Mouse (Mus musculus): ENCODE data around the gene Wdr4. TPM values are rescaled to one million over a fixed set of nuclear protein-coding genes. Genes with fewer than 3 reads are reported as not detected.

The Wdr4 gene
- 44.1 and 56.1 TPM in 2 replicates for polyA plus RNA-seq (2012)

DNA sequence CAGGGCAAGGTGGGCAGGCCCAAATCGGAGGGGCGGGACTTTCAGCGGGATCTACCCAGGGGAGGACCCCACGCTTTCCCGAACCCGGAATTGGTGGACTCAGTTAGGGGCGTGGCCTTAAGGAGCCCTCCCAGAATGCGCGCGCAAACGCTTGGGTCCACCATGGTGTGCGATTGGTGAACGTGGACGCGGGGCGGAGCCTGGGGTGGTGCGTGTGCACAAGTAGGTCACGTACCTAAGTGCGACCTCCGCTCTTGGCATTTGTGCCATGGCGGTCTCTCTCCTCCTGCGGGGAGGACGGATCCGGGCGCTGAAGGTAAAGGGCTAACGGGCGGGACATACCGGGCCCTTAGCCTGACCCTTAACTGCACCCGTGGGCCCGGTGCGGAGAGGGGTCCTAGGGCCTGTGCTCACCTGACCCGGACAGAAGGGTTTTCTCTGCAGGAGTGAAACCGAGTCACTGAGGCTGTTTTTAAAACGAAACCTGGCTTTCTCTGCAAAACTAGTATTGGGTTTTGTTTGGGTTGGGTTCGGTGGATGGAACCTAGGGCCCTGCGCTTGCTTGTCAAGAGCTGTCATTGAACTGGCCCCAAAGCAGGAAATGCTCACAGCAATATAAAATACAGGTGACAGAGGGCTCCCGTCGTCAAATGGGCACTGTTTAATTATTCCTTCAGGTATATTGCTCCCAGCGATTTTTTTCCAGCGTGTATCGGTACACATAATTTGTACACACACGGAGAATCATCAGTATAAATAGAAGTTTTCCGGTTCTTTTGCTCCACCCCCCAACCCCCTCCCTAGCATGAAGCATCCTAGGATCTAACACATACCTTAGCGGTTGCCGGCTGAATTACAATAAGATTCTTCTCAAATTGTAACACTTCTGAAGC, at the start of gene Wdr4, which contains the start of gene Ndufv3:
Gene Wdr4, minus strand, starts transcription at position 35 of the 893 bp plus-strand sequence.
Gene Ndufv3, plus strand, starts transcription at position 170 of the 893 bp plus-strand sequence.
- no peak for TF ChIP-seq GATA1 (IDR thresholded peaks at IDR 0.05; ENCODE audit: low read length)

- TF ChIP-seq GATA1 (IDR thresholded peaks at IDR 0.05; ENCODE audit: low read length), result no peak
Observed at GRCm38 (mm10) chr17:31566276-31566675, 46.5 kb upstream of the Wdr4 start.

DNA sequence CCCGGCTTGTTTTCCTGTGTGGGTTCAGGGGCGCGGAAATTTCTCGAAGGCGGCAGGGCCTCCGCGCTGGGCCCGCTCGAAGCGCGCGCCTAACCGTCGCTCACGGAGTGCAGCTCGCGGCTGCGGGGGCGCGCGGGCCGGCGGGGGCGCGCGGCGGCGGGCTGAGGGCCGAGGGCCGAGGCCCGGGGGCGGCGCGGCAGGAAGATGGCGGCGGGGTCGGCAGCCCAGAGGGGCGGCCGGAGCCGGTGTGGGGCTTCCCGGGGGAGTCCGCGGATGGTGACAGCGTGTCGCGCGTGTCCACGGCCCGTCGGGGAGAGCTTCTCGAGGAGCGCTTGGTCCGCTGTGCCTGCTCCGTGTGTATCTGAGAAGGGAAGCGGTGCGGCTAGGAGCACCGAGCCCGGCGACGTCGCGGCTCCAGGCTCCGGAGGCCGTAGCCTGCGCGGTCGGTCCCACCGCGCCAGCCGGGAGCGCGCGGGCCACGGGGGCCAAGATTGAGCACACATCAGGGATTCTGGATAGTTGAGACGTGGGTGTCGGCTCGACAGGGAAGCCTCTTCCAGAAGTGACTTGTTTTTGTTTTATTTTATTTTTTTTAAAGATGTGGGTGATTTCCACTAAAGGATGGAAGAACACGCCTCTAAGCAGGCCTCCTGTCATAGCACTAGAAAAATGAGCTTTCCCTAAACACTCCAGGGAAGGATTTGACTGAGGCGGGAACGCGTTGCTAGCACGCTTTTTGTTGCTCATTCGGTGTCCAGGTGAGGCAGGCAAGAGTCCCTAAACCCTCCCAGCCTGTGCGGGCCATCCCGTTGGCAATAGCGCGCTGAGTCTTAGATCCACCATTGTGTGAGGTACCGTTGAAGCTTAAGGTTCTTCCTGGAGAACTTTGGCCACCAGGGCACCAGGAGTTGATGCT, 45.6 kb upstream of the Wdr4 start:
- TF ChIP-seq GATA1 (IDR thresholded peaks at IDR 0.05; ENCODE audit: low read length), result no peak

DNA sequence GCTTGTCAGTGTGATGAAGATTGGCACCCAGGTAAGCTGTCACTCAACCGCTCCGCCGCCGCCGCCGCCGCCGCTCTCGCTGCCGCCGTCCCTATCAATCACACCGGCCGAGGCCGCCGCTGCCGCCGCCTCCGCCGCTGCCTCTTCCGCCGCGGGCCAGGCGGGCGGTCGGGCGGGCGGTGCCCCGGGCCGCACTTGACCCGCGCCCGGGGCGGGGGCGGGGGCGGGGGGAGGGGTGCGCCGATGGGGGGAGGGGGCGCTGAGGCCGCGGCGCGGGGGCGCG, 45.0 kb upstream of the Wdr4 start:
- TF ChIP-seq GATA1 (IDR thresholded peaks at IDR 0.05; ENCODE audit: low read length), result no peak

DNA sequence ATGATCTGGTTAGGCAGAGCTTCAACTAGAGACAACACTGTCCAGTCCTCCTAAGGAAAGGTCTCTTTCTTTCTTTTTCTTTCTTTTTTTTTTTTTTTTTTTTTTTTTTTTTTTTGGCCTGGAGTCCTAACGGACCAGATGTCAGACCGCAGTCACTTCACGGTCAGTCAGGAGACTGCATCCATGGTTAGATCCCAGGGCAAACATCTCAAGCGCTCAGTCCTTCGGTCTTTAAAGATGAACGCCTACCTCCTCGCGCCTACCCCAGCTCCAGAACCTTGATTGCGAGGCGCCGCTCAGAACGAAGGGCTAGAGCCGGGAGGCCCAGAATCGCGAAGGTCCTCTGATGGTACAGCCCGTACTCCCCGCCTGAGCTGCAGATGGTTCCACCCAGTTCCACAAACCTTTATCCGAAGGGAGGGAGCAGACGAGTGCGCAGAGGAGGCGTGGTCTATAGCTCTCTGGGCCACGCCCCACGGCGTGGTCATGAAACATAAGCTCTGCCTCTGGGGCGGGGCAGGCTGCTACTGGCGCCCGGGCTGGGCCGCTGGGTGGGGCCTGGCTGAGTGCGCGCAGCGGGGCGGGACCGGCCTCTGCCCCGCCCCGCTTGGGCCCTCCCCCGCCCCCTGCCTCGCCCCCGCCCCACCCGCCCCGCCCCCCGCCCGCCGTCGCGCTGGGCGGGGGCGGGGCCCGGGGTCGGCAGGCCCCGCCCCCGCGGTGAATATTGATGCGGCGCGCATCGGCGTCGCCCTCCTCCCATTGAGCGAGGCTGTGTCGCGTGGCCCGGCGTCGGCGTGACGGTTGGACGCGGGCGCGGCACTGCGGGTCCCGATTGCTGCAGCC, 44.5 kb upstream of the Wdr4 start, which contains the start of gene Pknox1:
Gene Pknox1, plus strand, starts transcription at position 720 of the 843 bp plus-strand sequence.
- TF ChIP-seq GATA1 (IDR thresholded peaks at IDR 0.05; ENCODE audit: low read length), result no peak

DNA sequence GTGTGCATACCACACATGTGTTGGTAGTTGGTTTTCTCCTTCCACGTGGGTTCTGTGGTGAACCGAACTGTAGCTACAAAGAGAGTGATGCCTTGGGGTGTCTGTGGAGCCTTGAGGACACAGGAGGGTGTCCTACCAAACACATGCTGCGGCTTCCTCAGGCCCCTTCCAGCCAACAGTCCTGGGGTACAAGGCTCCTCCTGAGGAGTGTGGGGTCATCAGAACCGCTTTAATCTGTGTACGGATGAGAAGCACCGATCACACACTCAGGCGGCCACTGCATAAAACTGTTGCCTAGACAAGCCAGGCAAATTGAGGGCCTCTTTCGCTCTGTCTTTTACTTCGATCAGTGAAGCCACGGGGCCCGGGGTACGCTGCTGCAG, 43.8 kb upstream of the Wdr4 start:
- no peak for TF ChIP-seq GATA1 (IDR thresholded peaks at IDR 0.05; ENCODE audit: low read length)

GRCm38 (mm10) chr17:31559021-31559789, 39.4 kb upstream of the Wdr4 start:
- no peak for TF ChIP-seq GATA1 (IDR thresholded peaks at IDR 0.05; ENCODE audit: low read length)

- TF ChIP-seq GATA1 (IDR thresholded peaks at IDR 0.05; ENCODE audit: low read length), result no peak
Observed at GRCm38 (mm10) chr17:31557947-31558542, 38.3 kb upstream of the Wdr4 start.

DNA sequence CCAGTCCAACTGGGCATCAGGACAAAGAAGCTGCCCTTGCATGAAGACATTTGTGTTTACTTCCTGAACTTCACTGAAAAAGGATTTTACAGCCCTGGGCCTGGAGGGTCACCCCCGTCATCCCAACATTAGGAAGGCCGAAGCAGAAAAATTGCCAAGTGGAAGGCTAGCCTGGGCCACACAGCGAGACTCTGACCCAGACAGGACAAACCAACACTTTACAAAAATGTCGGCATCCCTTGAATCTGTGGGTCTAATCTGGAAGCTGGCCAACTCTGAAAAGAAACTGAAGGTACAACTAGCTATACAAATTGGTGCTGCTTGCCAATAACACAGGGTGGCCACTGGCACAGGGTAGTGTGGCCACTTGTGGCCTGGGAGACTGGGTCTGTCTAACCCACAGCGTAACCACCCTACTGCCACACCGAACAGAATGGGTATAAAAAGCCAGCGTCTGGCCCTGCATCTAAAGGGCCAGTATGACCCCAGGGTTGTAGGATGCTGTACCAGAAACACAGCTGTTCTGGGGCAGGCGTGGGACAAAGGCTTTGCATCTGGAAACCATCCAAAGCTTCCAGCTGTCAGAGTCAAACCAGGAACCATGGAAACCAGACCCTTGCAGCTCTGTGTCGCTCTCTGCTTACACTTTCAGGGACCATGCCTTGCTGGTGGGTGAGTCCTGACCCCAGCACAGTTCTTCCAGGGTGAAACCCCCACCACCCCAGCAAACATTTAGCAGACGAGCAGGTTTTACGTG, 37.5 kb upstream of the Wdr4 start:
- no peak for TF ChIP-seq GATA1 (IDR thresholded peaks at IDR 0.05; ENCODE audit: low read length)

- TF ChIP-seq GATA1 (IDR thresholded peaks at IDR 0.05; ENCODE audit: low read length), result no peak
Observed at GRCm38 (mm10) chr17:31556253-31556652, 36.5 kb upstream of the Wdr4 start.

DNA sequence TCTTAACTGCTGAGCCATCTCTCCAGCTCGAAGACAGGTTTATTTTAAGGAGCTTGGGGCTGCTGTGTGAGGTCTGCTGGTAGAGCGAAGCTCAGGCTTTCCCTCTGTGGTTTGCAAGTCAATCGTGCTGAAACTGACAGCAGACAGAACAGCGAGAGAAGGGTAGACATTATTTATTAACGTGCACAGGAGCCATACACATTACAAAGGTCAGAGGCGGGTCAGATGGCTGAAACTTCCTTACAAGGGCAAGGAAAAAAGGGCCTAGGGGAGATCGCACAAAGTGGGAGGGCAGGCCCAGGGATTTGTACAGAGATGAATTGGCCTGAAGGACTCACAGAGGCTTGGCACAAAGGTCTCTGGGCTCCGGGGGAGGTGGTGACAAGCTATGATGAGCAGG, 29.6 kb upstream of the Wdr4 start:
- TF ChIP-seq GATA1 (IDR thresholded peaks at IDR 0.05; ENCODE audit: low read length), result no peak

GRCm38 (mm10) chr17:31547974-31548373, 28.2 kb upstream of the Wdr4 start:
- TF ChIP-seq GATA1 (IDR thresholded peaks at IDR 0.05; ENCODE audit: low read length), result no peak

GRCm38 (mm10) chr17:31546444-31547196, 26.8 kb upstream of the Wdr4 start:
- no peak for TF ChIP-seq GATA1 (IDR thresholded peaks at IDR 0.05; ENCODE audit: low read length)
